Mouse (Mus musculus): Measurements from ENCODE around the gene Atg4a. TPM values are rescaled to one million over a fixed set of nuclear protein-coding genes. Genes with fewer than 3 reads are reported as not detected.

The Atg4a gene
- polyA plus RNA-seq, 1 experiment from 2014 or later, result 12.9 TPM

Other genes with a start within 250 kb of the Atg4a start
- not detected in 2 replicates for gene Tex13b, start 143.5 kb upstream of the Atg4a start, polyA plus RNA-seq (2014; fragmentation: Nextera tagmentation; extraction: Ambion mirVana)
- gene Vsig1, start 49.3 kb upstream of the Atg4a start, polyA plus RNA-seq (2014; fragmentation: Nextera tagmentation; extraction: Ambion mirVana), result not detected in 2 replicates
- 39.1 and 40.5 TPM in 2 replicates for gene Psmd10, start 179 bp upstream of the Atg4a start, polyA plus RNA-seq (2014; fragmentation: Nextera tagmentation; extraction: Ambion mirVana)

Measured in heart, embryonic 14.5 days (tissue).